Mouse (Mus musculus) lung, postnatal 36 days (tissue): Measurements from ENCODE around the gene Nenf.

ENCODE experiments used
- DNase-seq: peaks from one replicate; pipeline ENCODE4 v3.0.0; 2022; ENCODE audit warnings: mixed read lengths

Nenf gene

GRCm38 (mm10) chr1:191317591-191318196, at the start of gene Nenf:
Nenf (minus strand) TSS chr1:191318194.
- DNase-seq, result peak; percentile 83

GRCm38 (mm10) chr1:191364477-191364876, 46.5 kb upstream of the Nenf start:
- peak; percentile 79 for DNase-seq

- DNase-seq, result no peak
Observed at GRCm38 (mm10) chr1:191362412-191362811, 44.4 kb upstream of the Nenf start.

- DNase-seq, result no peak
Observed at GRCm38 (mm10) chr1:191359478-191359877, 41.5 kb upstream of the Nenf start.

- DNase-seq, result no peak
Observed at GRCm38 (mm10) chr1:191356936-191357335, 38.9 kb upstream of the Nenf start.

- no peak for DNase-seq
Observed at GRCm38 (mm10) chr1:191353836-191354235, 35.8 kb upstream of the Nenf start.

- peak; percentile 75 for DNase-seq
Observed at GRCm38 (mm10) chr1:191352786-191353488, 34.9 kb upstream of the Nenf start.

- DNase-seq, result no peak
Observed at GRCm38 (mm10) chr1:191350355-191350754, 32.4 kb upstream of the Nenf start.

GRCm38 (mm10) chr1:191349486-191350037, 31.6 kb upstream of the Nenf start:
- DNase-seq, result no peak

- no peak for DNase-seq
Observed at GRCm38 (mm10) chr1:191348996-191349395, 31.0 kb upstream of the Nenf start.

GRCm38 (mm10) chr1:191348592-191348991, 30.6 kb upstream of the Nenf start:
- no peak for DNase-seq

- no peak for DNase-seq
Observed at GRCm38 (mm10) chr1:191347602-191348001, 29.6 kb upstream of the Nenf start.

- DNase-seq, result no peak
Observed at GRCm38 (mm10) chr1:191340530-191340929, 22.5 kb upstream of the Nenf start.

GRCm38 (mm10) chr1:191339876-191340275, 21.9 kb upstream of the Nenf start:
- no peak for DNase-seq

- peak; percentile 12 for DNase-seq
Observed at GRCm38 (mm10) chr1:191334500-191334899, 16.5 kb upstream of the Nenf start.

- no peak for DNase-seq
Observed at GRCm38 (mm10) chr1:191330356-191330755, 12.4 kb upstream of the Nenf start.

GRCm38 (mm10) chr1:191328019-191328441, 10.0 kb upstream of the Nenf start:
- DNase-seq, result peak; percentile 18

- no peak for DNase-seq
Observed at GRCm38 (mm10) chr1:191327258-191327657, 9.3 kb upstream of the Nenf start.

- DNase-seq, result peak; percentile 53
Observed at GRCm38 (mm10) chr1:191326233-191326882, 8.4 kb upstream of the Nenf start.

GRCm38 (mm10) chr1:191325726-191326232, 7.8 kb upstream of the Nenf start, which contains the start of gene Tmem206:
Tmem206 (plus strand) TSS chr1:191325912.
- peak; percentile 96 for DNase-seq

GRCm38 (mm10) chr1:191324733-191325590, 7.0 kb upstream of the Nenf start:
- DNase-seq, result no peak

GRCm38 (mm10) chr1:191323381-191323780, 5.4 kb upstream of the Nenf start:
- DNase-seq, result no peak
